14 mouse cellular contexts compared by ENCODE assay signal in the genomic region with DNA sequence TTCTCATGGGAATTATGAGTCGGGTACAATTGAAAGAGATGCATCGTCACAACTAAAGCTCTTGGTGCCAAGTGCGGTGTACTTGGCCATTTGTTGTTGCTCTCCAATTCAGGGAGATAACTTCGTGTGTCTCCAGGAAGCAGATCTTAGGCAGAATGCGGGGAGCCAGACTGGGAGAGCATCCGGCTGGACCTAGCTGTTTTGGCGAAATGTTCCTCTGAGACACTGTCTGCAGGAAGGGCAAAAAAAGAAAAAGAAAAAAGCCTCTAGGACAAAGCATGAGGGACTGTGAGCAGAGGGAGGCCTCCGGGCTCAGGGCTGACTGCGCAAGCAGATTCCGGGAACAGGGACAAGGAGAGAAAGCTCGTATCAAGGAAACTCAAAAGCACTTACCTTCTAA.
"Had no signal": no experiment of that assay in that cellular context is flagged by ENCODE, and none has a peak within 500 bp of the region (broad histone marks: within the 10 kb centered on the region; RNA-seq: fewer than 3 reads in every experiment).

No protein-coding gene starts in this region.

- H3K27ac ChIP-seq: kidney, postnatal 0 days; layer of hippocampus, adult 2 months; limb, embryonic 10.5 days; limb, embryonic 13.5 days; liver, embryonic 14.5 days; macrophage; midbrain, embryonic 12.5 days had no signal

- H3K9ac ChIP-seq: limb, embryonic 13.5 days; liver, embryonic 14.5 days; liver, postnatal 0 days; lung, embryonic 14.5 days; midbrain, embryonic 12.5 days had no signal

- DNase-seq: layer of hippocampus, adult 9-11 months; liver; liver, postnatal 0 days; thymus, adult 18-20 months; thymus, postnatal 36 days had no signal

- H3K4me2 ChIP-seq: limb, embryonic 13.5 days; lung, embryonic 14.5 days; midbrain, embryonic 12.5 days had no signal

- H3K36me3 ChIP-seq: limb, embryonic 10.5 days; limb, embryonic 13.5 days; midbrain, embryonic 12.5 days had no signal

- ATAC-seq: liver, postnatal 0 days; midbrain, embryonic 16.5 days had no signal

- H3K4me1 ChIP-seq: limb, embryonic 13.5 days; midbrain, embryonic 12.5 days had no signal

- H3K27me3 ChIP-seq: limb, embryonic 13.5 days; midbrain, embryonic 12.5 days had no signal

- H3K4me3 ChIP-seq: layer of hippocampus, adult 2 months; limb, embryonic 10.5 days; limb, embryonic 13.5 days; midbrain, embryonic 12.5 days had no signal

- H3K9me3 ChIP-seq: limb, embryonic 10.5 days; limb, embryonic 13.5 days; midbrain, embryonic 12.5 days had no signal
